Mouse (Mus musculus) embryonic stem cell, embryonic (primary cell): ENCODE data around the gene Trmt112.

ENCODE experiments used
- CTCF ChIA-PET, 4 experiments: fragments of 300-600 bp in 2 of 4; fragments of 350-600 bp in 2 of 4; sonication (Branson Sonifier 250); formaldehyde crosslinking; loops; one replicate each; lab custom pipeline; 2022; ENCODE audit warnings: inconsistent platforms in 2 of 4; lab: Charles Lee
- POLR2A ChIA-PET, 4 experiments: fragments of 300-600 bp in 2 of 4; fragments of 350-600 bp in 2 of 4; sonication (Branson Sonifier 250); formaldehyde crosslinking; loops; one replicate each; lab custom pipeline; 2022; ENCODE audit warnings: antibody characterized with exemption in 4 of 4, inconsistent platforms in 1 of 4; lab: Charles Lee

Trmt112 gene

GRCm38 (mm10) chr19:6932018-6932417 is 22.5 kb downstream of the Trmt112 start:
- CTCF ChIA-PET, result interaction anchor here in 1 of 4 experiments (1.2 to 6.1 kb wide), 4 partner anchors 9 to 47 kb away, joined by 3 to 86 read pairs (median 6); partner anchors contain the start of genes Bad, Catsperz and Esrra
- POLR2A ChIA-PET, result interaction anchor here in 3 of 4 experiments (0.6 to 3.8 kb wide), 17 partner anchors 9 to 344 kb away, joined by 3 to 23 read pairs (median 4); partner anchors contain the start of genes Bad (in 3 of the 3), Esrra (in 2 of the 3), Gpr137 (in 2 of the 3) and Nudt22 (in 1 of the 3)

DNA sequence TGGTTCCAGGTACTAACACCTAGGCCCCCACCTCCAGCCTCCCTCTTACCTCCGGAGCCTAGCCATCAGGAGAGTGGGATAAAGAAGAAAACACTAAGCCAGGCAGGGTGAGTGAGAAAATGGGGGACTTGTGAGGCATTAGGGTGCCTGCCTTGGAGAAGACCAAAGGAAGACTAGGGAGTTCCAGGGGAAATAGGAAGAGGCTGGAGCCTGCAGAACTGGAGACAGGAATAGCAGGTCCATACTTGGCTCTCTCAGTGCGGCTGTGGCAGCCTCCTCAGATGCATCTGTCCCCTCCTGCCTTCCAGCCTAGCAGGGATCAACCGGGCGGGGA is 23.6 kb downstream of the Trmt112 start:
- CTCF ChIA-PET, result interaction anchor here in 1 of 4 experiments (1.1 to 6.1 kb wide), 2 partner anchors 10 to 18 kb away, joined by 4 to 86 read pairs; partner anchors contain the start of genes Catsperz and Esrra
- POLR2A ChIA-PET, result interaction anchor here in 2 of 4 experiments (0.9 to 3.8 kb wide), 9 partner anchors 8 to 107 kb away, joined by 3 to 23 read pairs (median 5); partner anchors contain the start of genes Bad (in 2 of the 2), Gpr137 (in 2 of the 2), Esrra (in 1 of the 2) and Stip1 (in 1 of the 2)

DNA sequence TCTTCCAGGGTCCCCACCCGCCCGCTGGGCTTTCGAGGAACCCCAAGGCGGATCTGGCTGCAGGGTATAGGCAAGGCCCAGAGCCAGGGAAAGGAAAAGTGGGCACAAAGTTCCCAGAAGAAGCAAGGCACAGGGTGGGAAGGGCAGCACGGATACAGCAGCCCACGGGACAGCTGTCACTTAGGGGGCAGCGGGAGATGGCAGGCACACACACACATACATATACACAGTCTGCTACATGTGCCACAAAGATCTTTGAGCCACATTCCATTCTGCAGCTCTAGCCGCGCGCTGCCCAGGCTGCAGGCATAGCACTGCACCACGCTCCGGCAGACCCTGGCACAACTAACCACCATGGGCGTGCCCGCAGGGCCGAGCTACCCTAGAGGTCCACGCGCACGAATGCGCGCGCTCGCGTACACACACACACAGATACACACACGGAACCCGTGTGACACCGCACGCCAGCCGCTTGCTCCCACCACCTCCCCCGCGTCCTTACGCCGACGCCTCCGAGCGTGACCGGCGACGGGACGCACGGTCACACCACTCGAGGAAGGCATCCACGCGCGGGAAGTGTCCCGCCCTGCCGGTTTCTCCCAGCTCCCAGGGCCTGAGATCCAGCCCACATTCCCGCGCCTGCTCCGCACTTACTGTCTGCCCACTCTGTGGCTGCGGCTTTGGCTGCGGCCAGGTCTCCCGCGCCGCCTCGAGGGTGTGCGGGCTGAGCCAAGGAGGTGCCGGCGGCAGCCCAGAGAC is 24.1 kb downstream of the Trmt112 start:
- ChIA-PET CTCF (interaction anchor here in 3 of 4 experiments (0.7 to 6.1 kb wide), 7 partner anchors 9 to 455 kb away, joined by 3 to 86 read pairs (median 4); partner anchors contain the start of genes Esrra (in 3 of the 3) and Catsperz (in 1 of the 3)), POLR2A (interaction anchor here in 2 of 4 experiments (0.8 to 3.8 kb wide), 14 partner anchors 8 to 106 kb away, joined by 3 to 23 read pairs (median 6); partner anchors contain the start of genes Bad (in 2 of the 2), Esrra (in 2 of the 2), Gpr137 (in 2 of the 2) and Catsperz (in 1 of the 2))

GRCm38 (mm10) chr19:6934195-6934977 is 24.9 kb downstream of the Trmt112 start, which contains the start of gene Kcnk4:
TSS of gene Kcnk4 (minus strand) at chr19:6934515.
- CTCF ChIA-PET, result interaction anchor here (0.5 to 6.1 kb wide), 14 partner anchors 10 to 454 kb away, joined by 3 to 86 read pairs (median 6); partner anchors contain the start of genes Esrra (in 3 of the 4) and Catsperz (in 1 of the 4)
- POLR2A ChIA-PET, result interaction anchor here in 3 of 4 experiments (0.6 to 3.8 kb wide), 21 partner anchors 8 to 661 kb away, joined by 3 to 23 read pairs (median 4); partner anchors contain the start of genes Esrra (in 2 of the 3), Bad (in 1 of the 3), Catsperz (in 1 of the 3) and Ccdc88b (in 1 of the 3)

DNA sequence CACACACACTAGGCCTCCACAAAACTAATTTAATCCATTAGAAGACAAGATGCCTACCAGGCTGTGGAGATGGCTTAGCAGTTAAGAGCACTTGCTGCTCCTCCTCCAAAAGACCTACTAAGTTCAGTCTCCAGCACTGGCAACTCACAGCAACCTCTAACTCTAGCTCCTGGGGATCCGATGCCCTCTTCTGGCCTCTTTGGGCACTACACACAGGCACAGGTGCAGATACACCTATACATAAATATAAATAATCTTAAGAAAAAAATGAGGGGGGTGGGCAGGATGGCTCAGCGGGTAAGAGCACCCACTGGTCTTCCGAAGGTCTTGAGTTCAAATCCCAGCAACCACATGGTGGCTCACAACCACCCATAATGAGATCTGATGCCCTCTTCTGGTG is 26.8 kb downstream of the Trmt112 start:
- ChIA-PET POLR2A (interaction anchor here (0.6 to 1.9 kb wide), 12 partner anchors 11 to 587 kb away, joined by 3 to 8 read pairs (median 3); partner anchors contain the start of gene Esrra (in 1 of the 4)), CTCF (interaction anchor here (0.5 to 6.1 kb wide), 72 partner anchors 8 to 1767 kb away, joined by 3 to 86 read pairs (median 4); partner anchors contain the start of genes Catsperz (in 3 of the 4), Esrra (in 3 of the 4), Trmt112 (in 2 of the 4) and Fkbp2 (in 1 of the 4))

GRCm38 (mm10) chr19:6937541-6938465 is 28.3 kb downstream of the Trmt112 start:
- POLR2A ChIA-PET, result interaction anchor here in 1 of 4 experiments (0.7 to 1.2 kb wide), 2 partner anchors 13 kb away, joined by 3 read pairs; no protein-coding TSS in a partner anchor
- CTCF ChIA-PET, result interaction anchor here in 2 of 4 experiments (0.8 to 1.2 kb wide), 3 partner anchors 14 to 28 kb away, joined by 3 to 4 read pairs (median 4); partner anchors contain the start of gene Trmt112 (in 1 of the 2)

GRCm38 (mm10) chr19:6939106-6940002 is 29.9 kb downstream of the Trmt112 start:
- ChIA-PET POLR2A (interaction anchor here in 1 of 4 experiments (3.8 kb wide), 1 partner anchor 12 kb away, joined by 62 read pairs; no protein-coding TSS in a partner anchor), CTCF (no interaction called here)

GRCm38 (mm10) chr19:6940396-6941351 is 31.2 kb downstream of the Trmt112 start:
- CTCF ChIA-PET, result interaction anchor here in 3 of 4 experiments (0.6 to 3.4 kb wide), 15 partner anchors 9 to 449 kb away, joined by 3 to 19 read pairs (median 5); partner anchors contain the start of gene Catsperz (in 2 of the 3)
- POLR2A ChIA-PET, result interaction anchor here (0.6 to 4.3 kb wide), 49 partner anchors 8 to 1782 kb away, joined by 3 to 77 read pairs (median 4); partner anchors contain the start of genes Stip1 (in 3 of the 4), Esrra (in 2 of the 4), Fkbp2 (in 2 of the 4) and Plcb3 (in 2 of the 4)

DNA sequence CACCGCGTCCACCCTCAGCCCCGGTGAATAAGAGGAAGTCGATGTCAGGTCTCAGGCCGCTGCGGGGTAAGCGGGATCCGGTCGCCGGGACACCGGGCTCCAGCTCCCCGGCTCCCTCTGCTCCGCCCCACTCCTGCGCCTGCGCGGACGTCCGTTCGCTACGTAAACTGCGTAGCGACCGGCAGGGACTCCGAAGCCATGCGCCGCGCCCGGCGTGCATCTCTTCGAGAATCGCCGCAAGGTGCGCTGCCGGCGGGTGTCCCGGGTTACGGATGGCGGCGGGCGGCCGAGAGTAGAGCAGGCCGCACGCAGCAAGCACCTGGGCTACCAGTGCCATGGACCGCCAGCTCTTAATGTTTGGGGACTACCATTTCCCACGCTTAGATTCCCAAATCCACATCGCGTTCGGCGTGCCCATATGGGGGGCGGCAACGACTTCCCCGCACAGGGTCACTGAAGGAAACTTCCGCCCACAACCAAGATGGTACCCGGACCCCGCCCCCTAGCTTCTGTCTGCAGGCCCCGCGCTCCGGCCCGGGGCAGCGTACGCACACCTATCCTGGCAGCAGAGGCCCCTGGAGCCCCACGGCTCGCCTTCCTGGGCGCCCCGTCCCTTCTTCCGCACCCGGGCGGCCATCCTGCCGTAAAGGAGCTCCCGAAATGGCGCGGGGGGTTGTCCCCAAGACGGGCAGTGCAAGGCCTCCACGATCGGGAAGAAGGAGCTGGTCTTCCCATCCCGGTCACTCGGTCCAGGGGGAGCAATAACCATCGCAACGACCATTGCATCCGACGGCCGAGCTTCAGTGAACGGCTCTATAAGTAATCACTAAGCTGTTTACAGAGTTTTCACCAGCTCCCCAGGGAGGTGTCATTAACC is 32.1 kb downstream of the Trmt112 start, which contains the start of gene Bad:
TSS of gene Bad (plus strand) at position 490 of the 877 bp plus-strand sequence.
- CTCF ChIA-PET, result interaction anchor here in 3 of 4 experiments (0.6 to 3.4 kb wide), 25 partner anchors 9 to 495 kb away, joined by 3 to 19 read pairs (median 3); partner anchors contain the start of genes Catsperz (in 2 of the 3), Nudt22 (in 1 of the 3) and Trpt1 (in 1 of the 3)
- POLR2A ChIA-PET, result interaction anchor here (0.6 to 4.3 kb wide), 68 partner anchors 9 to 1781 kb away, joined by 3 to 77 read pairs (median 4); partner anchors contain the start of genes Esrra (in 3 of the 4), Fkbp2 (in 3 of the 4), Stip1 (in 3 of the 4) and Plcb3 (in 2 of the 4)

DNA sequence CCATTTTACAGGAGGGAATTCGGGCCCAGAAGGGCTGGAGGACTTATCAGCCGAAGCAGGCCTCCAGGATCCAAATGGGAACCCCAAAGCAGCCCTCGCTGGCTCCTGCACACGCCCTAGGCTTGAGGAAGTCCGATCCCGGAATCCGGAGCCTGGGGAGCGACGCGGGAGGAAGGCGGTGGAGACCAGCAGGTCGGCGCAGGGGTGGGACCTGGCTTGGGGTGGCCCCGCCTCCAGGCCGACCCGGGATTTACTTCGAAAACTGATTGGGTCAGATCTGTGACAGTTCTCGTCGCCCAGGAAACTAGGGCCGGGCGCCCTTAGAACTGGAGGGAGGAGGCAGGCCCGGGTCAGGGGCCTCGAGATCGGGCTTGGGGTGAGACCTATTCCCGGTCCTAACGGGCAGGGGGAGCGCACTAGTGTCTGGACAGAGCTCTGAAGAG is 32.8 kb downstream of the Trmt112 start, which contains the start of gene Gpr137:
TSS of gene Gpr137 (minus strand) at position 232 of the 443 bp plus-strand sequence.
- ChIA-PET POLR2A (interaction anchor here (0.9 to 4.3 kb wide), 45 partner anchors 8 to 579 kb away, joined by 3 to 77 read pairs (median 5); partner anchors contain the start of genes Esrra (in 3 of the 4), Fkbp2 (in 3 of the 4), Sf1 (in 2 of the 4) and Catsperz (in 1 of the 4)), CTCF (interaction anchor here in 3 of 4 experiments (0.6 to 3.4 kb wide), 21 partner anchors 8 to 1428 kb away, joined by 3 to 19 read pairs (median 4); partner anchors contain the start of genes Catsperz (in 2 of the 3), Nudt22 (in 1 of the 3) and Trpt1 (in 1 of the 3))

- ChIA-PET CTCF (interaction anchor here in 2 of 4 experiments (0.6 to 3.4 kb wide), 8 partner anchors 8 to 1429 kb away, joined by 3 to 19 read pairs (median 4); no protein-coding TSS in a partner anchor), POLR2A (interaction anchor here (1.1 to 4.3 kb wide), 25 partner anchors 8 to 544 kb away, joined by 3 to 77 read pairs (median 7); partner anchors contain the start of genes Esrra (in 2 of the 4), Fkbp2 (in 2 of the 4), Kcnk4 (in 1 of the 4) and Plcb3 (in 1 of the 4))
Measured at GRCm38 (mm10) chr19:6942764-6943163, 33.3 kb downstream of the Trmt112 start.

GRCm38 (mm10) chr19:6943709-6944108 is 34.2 kb downstream of the Trmt112 start:
- ChIA-PET CTCF (interaction anchor here in 2 of 4 experiments (0.7 to 3.4 kb wide), 4 partner anchors 8 to 52 kb away, joined by 3 to 19 read pairs (median 8); partner anchors contain the start of genes Nudt22 (in 1 of the 2) and Trpt1 (in 1 of the 2)), POLR2A (interaction anchor here in 3 of 4 experiments (0.6 to 4.3 kb wide), 13 partner anchors 8 to 449 kb away, joined by 3 to 77 read pairs (median 4); partner anchors contain the start of genes Esrra (in 1 of the 3), Fkbp2 (in 1 of the 3) and Kcnk4 (in 1 of the 3))
